Comparison of ENCODE assay signal across 10 mouse cellular contexts in genomic region chr3:3388056-3388770, GRCm38 (mm10).
DNase-seq lines count a peak whose midpoint lies in the region; ATAC-seq and TF ChIP-seq lines count a peak whose summit lies in the region.
"Had no signal": no experiment of that assay in that cellular context is flagged by ENCODE, and none has a peak within 500 bp of the region (broad histone marks: within the 10 kb centered on the region; RNA-seq: fewer than 3 reads in every experiment).

No protein-coding gene starts in this region.

- H3K36me3 ChIP-seq in ES-E14 (ENCODE audit: control insufficient read depth, insufficient read depth, low read length, poor library complexity, severe bottlenecking) = no peaks in the 10 kb centered on the region
- H3K36me3 ChIP-seq in hindbrain, embryonic 10.5 days = no peaks in the 10 kb centered on the region
- H3K36me3 ChIP-seq in midbrain, embryonic 13.5 days = no peaks in the 10 kb centered on the region
- no peaks in the 10 kb centered on the region for H3K36me3 ChIP-seq in liver, embryonic 12.5 days
- H3K36me3 ChIP-seq: heart, embryonic 10.5 days had no signal

- H3K4me2 ChIP-seq in midbrain, embryonic 13.5 days (replicated peaks) = no peak overlapping the region
- H3K4me2 ChIP-seq in liver, embryonic 12.5 days = no peak overlapping the region

- no peak overlapping the region for H3K9ac ChIP-seq in ES-E14 (ENCODE audit: insufficient read depth, low read depth, low read length, poor library complexity, severe bottlenecking)
- H3K9ac ChIP-seq in midbrain, embryonic 13.5 days (replicated peaks) = no peak overlapping the region
- no peak overlapping the region for H3K9ac ChIP-seq in liver, embryonic 12.5 days

- no peaks in the 10 kb centered on the region for H3K9me3 ChIP-seq in ES-E14 (ENCODE audit: control insufficient read depth, insufficient read depth, low read depth, low read length)
- H3K9me3 ChIP-seq in hindbrain, embryonic 10.5 days = no peaks in the 10 kb centered on the region
- H3K9me3 ChIP-seq in midbrain, embryonic 13.5 days = no peaks in the 10 kb centered on the region
- no peaks in the 10 kb centered on the region for H3K9me3 ChIP-seq in liver, embryonic 12.5 days (replicated peaks)
- H3K9me3 ChIP-seq: heart, embryonic 10.5 days had no signal

- DNase-seq in ES-E14 (ENCODE audit: low read depth, low spot score) = no peak
- DNase-seq in embryo, embryonic 10 days (ENCODE audit: low spot score) = peak; percentile 65
- peak; percentile 44 for DNase-seq in hindbrain, embryonic 10.5 days (ENCODE audit: low spot score)
- DNase-seq in spleen, adult 18-20 months = no peak
- no peak for DNase-seq in frontal cortex, postnatal 10 days (ENCODE audit: low spot score in 2 of 2)
- DNase-seq: kidney, postnatal 10 days had no signal

- ATAC-seq in midbrain, embryonic 13.5 days = peak; percentile 98
- ATAC-seq in liver, embryonic 12.5 days = no peak
- no peak for ATAC-seq in cerebellum, adult (ENCODE audit: insufficient number of reproducible peaks, low FRiP score, low TSS enrichment)

- no peak overlapping the region for H3K27ac ChIP-seq in ES-E14 (ENCODE audit: insufficient read depth, low read depth, low read length, poor library complexity, severe bottlenecking)
- H3K27ac ChIP-seq in hindbrain, embryonic 10.5 days = no peak overlapping the region
- H3K27ac ChIP-seq in midbrain, embryonic 13.5 days = no peak overlapping the region
- H3K27ac ChIP-seq in liver, embryonic 12.5 days = no peak overlapping the region
- H3K27ac ChIP-seq: heart, embryonic 10.5 days had no signal

- H3K27me3 ChIP-seq in hindbrain, embryonic 10.5 days (ENCODE audit: insufficient read depth, poor library complexity, severe bottlenecking) = no peaks in the 10 kb centered on the region; the same call in none of the 2 replicates
- peaks cover 8% of the 10 kb centered on the region for H3K27me3 ChIP-seq in midbrain, embryonic 13.5 days
- no peaks in the 10 kb centered on the region for H3K27me3 ChIP-seq in liver, embryonic 12.5 days (replicated peaks)

- H3K4me1 ChIP-seq in ES-E14 (ENCODE audit: control insufficient read depth in 2 of 2, insufficient read depth in 2 of 2, low read length in 2 of 2, poor library complexity in 1 of 2) = no peaks in the 10 kb centered on the region
- H3K4me1 ChIP-seq in hindbrain, embryonic 10.5 days (replicated peaks) = no peaks in the 10 kb centered on the region
- 0 out of 2 replicates have a peak, but pooled peaks cover 3% of the 10 kb centered on the region for H3K4me1 ChIP-seq in midbrain, embryonic 13.5 days (replicated peaks)
- no peaks in the 10 kb centered on the region for H3K4me1 ChIP-seq in liver, embryonic 12.5 days
- H3K4me1 ChIP-seq: heart, embryonic 10.5 days had no signal

- 26% methylated on average over 3 of the region's 3 CpGs for WGBS in hindbrain, embryonic 10.5 days
- WGBS in midbrain, embryonic 13.5 days = 15% methylated on average over 3 of the region's 3 CpGs
- WGBS in liver, embryonic 12.5 days (ENCODE audit: insufficient replicate concordance) = 41% methylated on average over 3 of the region's 3 CpGs

- no peak overlapping the region for H3K4me3 ChIP-seq in ES-E14 (ENCODE audit: insufficient read depth in 1 of 2, low read depth in 1 of 2, low read length in 2 of 2, poor library complexity in 1 of 2, severe bottlenecking in 1 of 2)
- no peak overlapping the region for H3K4me3 ChIP-seq in hindbrain, embryonic 10.5 days
- no peak overlapping the region for H3K4me3 ChIP-seq in midbrain, embryonic 13.5 days (replicated peaks)
- H3K4me3 ChIP-seq in liver, embryonic 12.5 days = no peak overlapping the region
- H3K4me3 ChIP-seq: heart, embryonic 10.5 days had no signal

- in situ Hi-C loops in ES-E14 (cut with MboI; ENCODE audit: low sequenced_read_pairs in 2 of 2, unreplicated experiment in 2 of 2) = no loop called here

TF ChIP-seq in ES-E14, 5 proteins besides CTCF, POLR2A, EP300 and RAD21:
- TF ChIP-seq ZC3H11A (IDR thresholded peaks at IDR 0.05; ENCODE audit: borderline replicate concordance, low read depth, low read length) = peak; percentile 23; the same call in 1 of the 2 replicates
- TF ChIP-seq MAFK (IDR thresholded peaks at IDR 0.05; ENCODE audit: insufficient read depth, low read depth, low read length) = no peak
TF ChIP-seq in ES-E14: peak in this region for 1.

Comparison
In these comparisons a context has a peak if more than half of its experiments do, and no peak if none do; other contexts are left out.
1. DNase-seq: peak in embryo, embryonic 10 days (single experiment) and hindbrain, embryonic 10.5 days (single experiment); none in ES-E14 (single experiment), spleen, adult 18-20 months (0 of 2) and frontal cortex, postnatal 10 days (0 of 2).